Mouse (Mus musculus): ENCODE results near the gene Ccdc172.

DNA sequence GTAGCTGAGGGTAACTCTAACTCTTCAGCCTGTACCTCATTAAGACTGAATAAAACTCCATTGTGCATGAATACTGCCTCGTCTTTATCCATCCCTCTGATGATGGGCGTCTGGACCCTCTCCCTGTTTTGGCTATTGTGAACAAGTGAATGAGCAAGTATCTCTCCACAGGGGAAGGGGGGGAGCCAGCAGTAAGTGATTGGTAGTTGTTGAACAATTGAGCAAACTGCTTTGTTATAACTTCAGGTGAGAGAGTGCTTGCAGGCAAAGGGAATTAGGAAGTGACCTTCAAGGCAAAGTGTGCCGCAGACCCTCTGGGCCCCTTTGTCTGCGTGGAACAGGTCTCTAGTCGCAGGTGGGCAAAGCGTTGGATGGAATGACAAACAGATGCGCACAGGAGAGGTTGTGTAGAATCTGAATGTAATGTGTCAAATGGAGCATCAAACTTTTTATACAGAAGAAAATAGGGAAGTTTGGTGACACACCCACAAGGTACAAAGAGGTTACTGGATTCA, 50.6 kb downstream of the Ccdc172 start:
- TF ChIP-seq CTCF (IDR thresholded peaks at IDR 0.05; ENCODE audit: borderline replicate concordance, control insufficient read depth, extremely low read depth, insufficient read depth, low read length, poor library complexity) = no peak
- no peak for TF ChIP-seq POLR2A (IDR thresholded peaks at IDR 0.05; ENCODE audit: control insufficient read depth, extremely low read depth, insufficient read depth, low read length, poor library complexity)

Data from thymus, adult 2 months (tissue).